Mouse (Mus musculus) kidney, adult 11 months (tissue): ENCODE data around the gene Chn2.

Experiments
- DNase-seq: peaks from one replicate; pipeline ENCODE4 v3.0.0; 2022

Gene Chn2

GRCm38 (mm10) chr6:54203316-54203715 is 164.0 kb downstream of the Chn2 start:
- DNase-seq: no peak

- DNase-seq: no peak
Measured at GRCm38 (mm10) chr6:54203926-54204325, 164.6 kb downstream of the Chn2 start.

DNA sequence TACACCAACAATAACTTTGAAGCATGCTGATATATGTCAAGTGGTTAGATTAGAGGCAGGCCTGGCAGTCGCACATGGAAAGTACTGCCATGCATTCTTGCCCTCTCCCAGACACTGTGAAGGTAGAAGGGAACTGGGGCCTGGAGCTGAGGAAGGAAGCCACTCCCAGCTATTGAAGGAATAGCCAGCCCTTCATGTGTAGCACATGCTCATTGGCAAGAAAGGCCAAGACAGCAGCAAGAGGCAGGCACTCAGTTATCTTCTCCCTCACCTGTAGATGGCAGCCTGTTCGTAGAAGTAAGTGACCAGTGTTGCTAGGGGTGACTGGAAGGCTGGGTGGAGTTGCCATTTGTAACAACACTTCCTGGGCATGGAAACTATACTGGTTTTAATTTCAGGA is 165.6 kb downstream of the Chn2 start:
- peak; percentile 68 for DNase-seq

GRCm38 (mm10) chr6:54205471-54205870 is 166.1 kb downstream of the Chn2 start:
- DNase-seq: no peak

DNA sequence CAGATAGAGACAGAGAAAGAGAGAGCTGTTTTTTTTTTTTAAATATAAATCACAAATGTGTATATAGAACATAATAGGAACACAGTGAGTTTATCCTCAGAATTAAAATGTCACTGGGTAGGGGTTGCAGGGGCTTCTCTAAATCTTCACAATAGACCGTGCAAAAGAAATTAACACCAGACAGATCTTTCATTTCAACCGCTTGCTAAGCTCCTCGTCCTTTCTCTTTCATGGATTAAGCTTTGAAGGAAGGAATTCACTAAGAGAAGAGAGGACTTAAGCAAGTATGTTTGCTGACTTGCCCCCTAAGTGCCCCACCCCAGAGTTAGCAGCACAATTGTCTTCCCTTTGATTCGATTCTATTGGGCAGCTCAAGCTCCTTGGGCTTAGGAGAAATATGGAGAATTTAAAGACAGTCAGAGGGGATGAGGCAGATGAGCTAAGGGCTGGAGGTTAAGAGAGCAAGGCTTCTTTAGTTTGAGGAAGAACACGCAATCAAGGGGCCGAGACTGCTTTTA is 166.9 kb downstream of the Chn2 start:
- no peak for DNase-seq

GRCm38 (mm10) chr6:54208786-54209185 is 169.4 kb downstream of the Chn2 start:
- DNase-seq: no peak

GRCm38 (mm10) chr6:54210971-54211370 is 171.6 kb downstream of the Chn2 start:
- no peak for DNase-seq

GRCm38 (mm10) chr6:54211939-54212338 is 172.6 kb downstream of the Chn2 start:
- DNase-seq: no peak

- no peak for DNase-seq
Measured at GRCm38 (mm10) chr6:54213743-54214142, 174.4 kb downstream of the Chn2 start.

DNA sequence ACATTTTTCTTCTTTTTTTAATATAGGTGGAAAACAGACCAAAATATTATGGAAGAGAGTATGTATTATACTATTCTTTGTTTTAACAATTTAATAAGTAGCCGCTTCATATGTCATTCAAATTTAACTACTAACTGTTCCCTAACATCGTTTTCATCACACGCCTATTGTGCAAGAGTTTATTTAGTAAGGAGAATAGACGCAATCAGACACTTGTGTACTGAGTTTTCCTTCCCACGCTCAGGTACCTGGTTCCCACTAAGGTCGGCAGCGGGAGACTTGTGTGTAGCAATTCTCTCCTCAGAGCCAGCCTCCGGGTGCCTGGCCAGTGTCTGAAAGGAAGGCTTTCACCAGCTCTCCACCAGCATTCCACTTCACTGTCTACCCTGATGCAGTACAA is 176.3 kb downstream of the Chn2 start:
- DNase-seq: no peak

GRCm38 (mm10) chr6:54216512-54216911 is 177.2 kb downstream of the Chn2 start:
- no peak for DNase-seq

DNA sequence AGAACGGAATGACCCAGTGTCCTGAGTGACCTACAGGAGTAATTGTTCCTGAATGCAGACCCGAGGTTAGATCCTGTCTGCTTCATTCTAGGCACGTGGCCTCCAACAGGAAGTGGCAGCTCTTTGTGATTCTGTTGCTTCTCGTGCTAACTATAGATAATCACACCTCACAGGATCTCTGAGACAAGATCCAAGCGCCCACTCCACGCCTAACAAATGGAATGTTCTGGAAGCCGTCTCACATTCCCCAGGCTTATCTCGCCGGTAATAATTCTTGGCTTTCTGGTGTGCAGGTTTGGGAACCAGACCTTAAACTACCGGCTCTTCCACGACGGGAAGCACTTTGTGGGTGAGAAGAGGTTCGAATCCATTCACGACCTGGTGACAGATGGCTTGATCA is 180.8 kb downstream of the Chn2 start:
- no peak for DNase-seq

- no peak for DNase-seq
Measured at GRCm38 (mm10) chr6:54223529-54223928, 184.2 kb downstream of the Chn2 start.

DNA sequence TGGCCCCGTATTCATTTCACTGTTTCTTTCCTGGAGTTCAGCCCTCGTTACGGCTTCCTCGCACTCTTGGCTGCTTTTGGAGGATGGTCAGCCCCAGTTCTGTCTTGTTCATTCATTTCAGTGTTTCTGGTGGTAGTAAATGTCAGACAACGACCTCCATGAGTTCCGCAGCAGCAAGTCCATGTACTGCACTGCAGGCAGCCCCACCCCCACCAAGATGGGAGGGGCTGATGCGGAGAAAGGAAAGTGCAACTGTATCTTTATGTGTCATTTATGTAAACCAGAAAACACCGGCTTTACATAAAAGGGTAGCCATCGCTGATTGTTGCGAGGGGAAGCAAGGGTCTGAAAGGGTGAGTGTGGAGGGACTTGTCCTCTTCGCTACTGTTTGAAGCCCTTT is 185.0 kb downstream of the Chn2 start:
- no peak for DNase-seq

DNA sequence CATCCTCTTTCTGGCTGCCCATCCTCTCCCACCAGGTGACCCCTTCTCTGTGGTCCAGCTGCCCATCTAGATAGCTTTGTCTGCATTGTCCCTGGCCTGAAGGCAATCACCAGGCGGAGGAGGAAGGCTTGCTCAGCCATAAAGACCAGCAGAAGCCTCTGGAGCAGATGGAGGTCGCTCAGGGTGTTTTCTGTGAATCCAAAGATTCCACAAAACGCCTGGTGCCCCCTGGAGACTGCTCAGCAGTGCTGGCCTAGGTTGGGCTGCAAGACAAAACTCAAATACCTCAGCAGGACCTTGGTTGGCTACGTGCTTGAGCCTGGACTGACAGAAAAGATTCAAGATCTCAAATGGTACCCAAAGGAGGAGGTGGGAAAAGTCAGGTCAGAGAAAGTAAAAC is 186.0 kb downstream of the Chn2 start:
- DNase-seq: no peak

- no peak for DNase-seq
Measured at GRCm38 (mm10) chr6:54227061-54227460, 187.7 kb downstream of the Chn2 start.

DNA sequence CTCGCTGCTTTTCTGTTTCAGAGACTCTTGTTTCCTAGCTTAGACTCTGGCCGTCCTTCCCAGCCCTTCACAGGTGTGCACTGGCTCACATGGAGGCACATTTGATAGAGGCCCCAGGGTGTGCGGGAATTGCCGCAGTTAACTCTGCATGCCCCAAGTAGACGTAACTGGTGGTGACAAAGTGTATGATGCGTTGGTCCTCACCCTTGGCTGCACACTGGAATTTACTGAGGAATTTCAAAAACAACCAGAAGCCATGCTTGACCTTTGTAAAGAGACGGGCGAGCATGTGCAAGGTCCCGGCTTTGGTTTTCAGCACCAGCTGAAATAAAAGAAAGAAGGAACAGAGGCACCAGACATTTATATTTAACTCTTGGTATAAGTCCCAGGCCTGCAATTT is 189.1 kb downstream of the Chn2 start:
- DNase-seq: peak; percentile 65

GRCm38 (mm10) chr6:54228874-54229273 is 189.5 kb downstream of the Chn2 start:
- no peak for DNase-seq

DNA sequence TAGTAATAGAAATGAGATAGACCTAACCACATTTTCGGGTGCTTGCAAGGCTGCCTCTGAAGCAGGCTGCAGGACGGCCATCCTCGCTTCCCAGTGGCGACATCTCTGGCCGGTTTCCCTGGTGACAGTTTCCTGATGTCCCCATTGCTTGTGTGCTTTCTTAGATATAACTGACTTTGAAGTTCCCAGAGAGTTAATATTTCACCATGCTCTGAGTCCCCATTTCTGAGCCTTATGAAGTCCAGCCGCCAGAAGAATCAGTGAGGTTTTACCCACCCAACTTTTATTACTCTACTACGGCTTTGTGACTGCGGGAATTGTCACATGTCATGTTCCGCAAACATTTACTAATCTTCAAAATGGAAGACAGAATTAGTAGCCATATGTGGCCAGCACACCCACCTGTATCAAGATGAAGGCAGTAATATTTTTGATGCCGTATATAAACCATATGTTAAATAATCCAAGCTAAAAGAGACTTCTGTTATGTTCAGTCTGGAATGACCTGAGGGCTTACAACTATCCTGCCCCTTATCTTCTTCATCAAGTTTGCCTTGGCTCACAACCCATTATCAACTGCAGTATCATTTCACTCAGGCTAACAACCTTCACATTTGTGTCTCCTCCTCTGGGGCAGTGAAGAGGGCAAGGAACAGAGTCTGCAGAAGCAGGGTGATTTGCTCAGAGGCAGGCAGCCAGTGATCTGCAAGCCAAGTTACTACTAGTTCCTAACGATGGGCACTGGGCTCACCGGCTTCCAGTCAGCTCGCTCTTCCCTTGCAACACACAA is 192.6 kb downstream of the Chn2 start:
- DNase-seq: no peak

- DNase-seq: no peak
Measured at GRCm38 (mm10) chr6:54236441-54236840, 197.1 kb downstream of the Chn2 start.

- no peak for DNase-seq
Measured at GRCm38 (mm10) chr6:54241761-54242160, 202.4 kb downstream of the Chn2 start.

DNA sequence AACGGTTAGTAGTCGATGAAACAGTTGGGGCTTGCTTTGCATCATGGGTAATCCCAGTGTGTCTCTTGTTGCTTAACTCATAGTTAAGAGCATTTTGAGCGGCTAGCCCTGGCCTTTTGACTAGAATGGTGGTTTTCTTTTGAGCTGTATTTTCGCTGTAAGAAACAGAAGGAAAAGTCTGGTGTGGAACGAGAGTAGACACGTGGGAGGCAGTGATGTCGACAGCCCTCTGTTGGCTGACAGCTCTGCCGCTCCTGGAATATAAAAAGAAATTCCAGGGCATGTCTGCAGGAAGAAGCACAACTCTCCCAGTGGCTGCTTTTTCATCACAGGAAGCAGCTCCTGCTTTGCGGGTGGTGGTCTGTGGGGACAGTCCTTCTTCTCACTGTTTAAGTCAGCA is 202.9 kb downstream of the Chn2 start:
- DNase-seq: no peak

GRCm38 (mm10) chr6:54248354-54249252 is 209.2 kb downstream of the Chn2 start:
- no peak for DNase-seq
